Mouse (Mus musculus): ENCODE results near the gene Pnpla6.

DNA sequence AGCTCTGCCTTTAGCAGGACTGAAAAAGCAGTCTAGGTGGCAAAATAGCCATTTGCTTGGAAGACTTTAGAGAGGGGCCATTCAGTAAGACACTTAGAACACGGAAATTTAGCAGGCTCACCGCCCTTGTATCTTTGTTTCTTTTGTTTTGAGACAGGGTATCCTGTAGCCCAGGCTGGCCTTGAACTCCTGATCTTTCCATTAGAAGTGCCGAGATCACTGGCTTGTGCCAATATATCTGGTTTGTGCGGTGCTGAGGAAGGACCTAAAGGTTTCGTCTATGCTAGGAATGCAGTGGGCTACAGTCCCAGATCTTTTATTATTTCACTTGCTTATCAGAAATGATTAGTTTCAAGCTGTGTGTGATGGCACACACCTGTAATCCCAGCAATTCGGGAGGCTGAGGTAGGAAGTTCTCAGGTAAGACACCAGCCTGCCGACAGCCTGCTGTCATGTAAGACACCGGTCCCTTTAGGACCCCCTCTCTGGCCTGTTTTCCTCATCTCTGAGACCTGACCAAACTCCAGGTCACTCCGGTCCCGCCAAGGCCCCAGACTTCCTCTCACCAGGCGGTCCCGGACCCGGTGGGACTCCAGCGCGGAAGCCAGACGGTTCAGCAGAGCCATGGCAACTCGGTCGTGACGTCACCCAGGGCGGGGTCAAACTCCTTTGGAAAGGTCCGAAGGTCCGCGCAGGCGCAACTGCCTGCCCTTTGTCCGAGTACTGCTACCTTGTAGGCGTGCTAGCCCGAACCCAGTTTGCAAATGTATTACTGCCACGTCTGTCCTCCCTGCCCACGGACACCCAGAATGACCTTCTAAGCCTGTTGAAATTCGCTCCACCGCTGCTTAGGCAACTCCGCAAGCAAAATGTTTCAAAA lies 47.9 kb upstream of the Pnpla6 start, which contains the start of gene Pex11g:
- TF ChIP-seq CTCF (IDR thresholded peaks at IDR 0.05; ENCODE audit: extremely low read depth, insufficient read length, insufficient replicate concordance, low read depth, low read length) = no peak
- TF ChIP-seq POLR2A (IDR thresholded peaks at IDR 0.05; ENCODE audit: low read depth, low read length) = peak; percentile 60; the same call in 1 of the 2 replicates
